Mouse (Mus musculus): Measurements from ENCODE around the gene Ttc27.

GRCm38 (mm10) chr17:74904332-74904687 lies 186.8 kb downstream of the Ttc27 start:
- TF ChIP-seq CTCF (IDR thresholded peaks at IDR 0.05; ENCODE audit: low read depth) = no peak
- TF ChIP-seq EP300 (IDR thresholded peaks at IDR 0.05; ENCODE audit: low read depth) = no peak
